Mouse (Mus musculus): Measurements from ENCODE around the gene Kcnj2. TPM values are rescaled to one million over a fixed set of nuclear protein-coding genes. Genes with fewer than 3 reads are reported as not detected.
A peak's percentile ranks its signal among the peaks of the same experiment; 100 is the strongest.

Kcnj2 gene
- polyA plus RNA-seq, 1 experiment from 2014 or later, result 1.5 TPM

- Histone ChIP-seq H3K4me1 (replicated peaks) (no peaks in the 10 kb centered on the region), H3K9me3 (no peaks in the 10 kb centered on the region), H3K9ac (no peak overlapping the region), H3K4me2 (replicated peaks) (no peak overlapping the region), H3K36me3 (no peaks in the 10 kb centered on the region), H3K27ac (no peak overlapping the region), H3K4me3 (replicated peaks) (no peak overlapping the region), H3K27me3 (replicated peaks) (no peaks in the 10 kb centered on the region)
- no peak for ATAC-seq
- 82% methylated on average over 5 of the region's 5 CpGs for WGBS
Observed at GRCm38 (mm10) chr11:111096612-111097011, 30.6 kb downstream of the Kcnj2 start.

GRCm38 (mm10) chr11:111100131-111100530, 34.2 kb downstream of the Kcnj2 start:
- H3K36me3 ChIP-seq, result no peaks in the 10 kb centered on the region
- H3K4me1 ChIP-seq (replicated peaks), result no peaks in the 10 kb centered on the region
- no peak overlapping the region for H3K27ac ChIP-seq
- WGBS, result 88% methylated on average over 2 of the region's 2 CpGs
- no peak overlapping the region for H3K9ac ChIP-seq
- no peaks in the 10 kb centered on the region for H3K27me3 ChIP-seq (replicated peaks)
- no peak for ATAC-seq
- H3K4me2 ChIP-seq (replicated peaks), result no peak overlapping the region
- no peaks in the 10 kb centered on the region for H3K9me3 ChIP-seq
- H3K4me3 ChIP-seq (replicated peaks), result no peak overlapping the region

GRCm38 (mm10) chr11:111100651-111101050, 34.7 kb downstream of the Kcnj2 start:
- H3K27me3 ChIP-seq (replicated peaks), result no peaks in the 10 kb centered on the region
- ATAC-seq, result no peak
- no peaks in the 10 kb centered on the region for H3K9me3 ChIP-seq
- H3K4me2 ChIP-seq (replicated peaks), result no peak overlapping the region
- no peak overlapping the region for H3K27ac ChIP-seq
- no peak overlapping the region for H3K9ac ChIP-seq
- WGBS, result 87% methylated on average over 4 of the region's 4 CpGs
- H3K4me3 ChIP-seq (replicated peaks), result no peak overlapping the region
- H3K36me3 ChIP-seq, result no peaks in the 10 kb centered on the region
- H3K4me1 ChIP-seq (replicated peaks), result no peaks in the 10 kb centered on the region

GRCm38 (mm10) chr11:111101620-111102176, 35.7 kb downstream of the Kcnj2 start:
- Histone ChIP-seq H3K36me3 (no peaks in the 10 kb centered on the region), H3K27me3 (replicated peaks) (no peaks in the 10 kb centered on the region), H3K27ac (no peak overlapping the region), H3K9me3 (no peaks in the 10 kb centered on the region), H3K4me1 (replicated peaks) (no peaks in the 10 kb centered on the region), H3K4me2 (replicated peaks) (no peak overlapping the region), H3K9ac (no peak overlapping the region), H3K4me3 (replicated peaks) (no peak overlapping the region)
- ATAC-seq, result no peak
- WGBS, result 75% methylated on average over 9 of the region's 9 CpGs

GRCm38 (mm10) chr11:111104422-111104821, 38.5 kb downstream of the Kcnj2 start:
- H3K4me3 ChIP-seq (replicated peaks), result no peak overlapping the region
- H3K9ac ChIP-seq, result no peak overlapping the region
- WGBS, result 73% methylated on average over 2 of the region's 2 CpGs
- H3K4me1 ChIP-seq (replicated peaks), result no peaks in the 10 kb centered on the region
- no peaks in the 10 kb centered on the region for H3K9me3 ChIP-seq
- no peak overlapping the region for H3K27ac ChIP-seq
- H3K36me3 ChIP-seq, result no peaks in the 10 kb centered on the region
- no peak for ATAC-seq
- H3K4me2 ChIP-seq (replicated peaks), result no peak overlapping the region
- H3K27me3 ChIP-seq (replicated peaks), result no peaks in the 10 kb centered on the region

- Histone ChIP-seq H3K9ac (no peak overlapping the region), H3K36me3 (no peaks in the 10 kb centered on the region), H3K4me2 (replicated peaks) (no peak overlapping the region), H3K27ac (no peak overlapping the region), H3K4me3 (replicated peaks) (no peak overlapping the region), H3K4me1 (replicated peaks) (no peaks in the 10 kb centered on the region), H3K27me3 (replicated peaks) (no peaks in the 10 kb centered on the region), H3K9me3 (no peaks in the 10 kb centered on the region)
- WGBS, result 67% methylated on average over 9 of the region's 9 CpGs
- peak; percentile 91 for ATAC-seq
Observed at GRCm38 (mm10) chr11:111108130-111108529, 42.2 kb downstream of the Kcnj2 start.

- no peak overlapping the region for H3K4me3 ChIP-seq (replicated peaks)
- H3K4me1 ChIP-seq (replicated peaks), result no peaks in the 10 kb centered on the region
- no peak overlapping the region for H3K27ac ChIP-seq
- WGBS, result 79% methylated on average over 9 of the region's 9 CpGs
- H3K36me3 ChIP-seq, result no peaks in the 10 kb centered on the region
- H3K9me3 ChIP-seq, result no peaks in the 10 kb centered on the region
- no peak overlapping the region for H3K9ac ChIP-seq
- no peaks in the 10 kb centered on the region for H3K27me3 ChIP-seq (replicated peaks)
- H3K4me2 ChIP-seq (replicated peaks), result no peak overlapping the region
- ATAC-seq, result no peak
Observed at GRCm38 (mm10) chr11:111121514-111121913, 55.5 kb downstream of the Kcnj2 start.

- Histone ChIP-seq H3K4me1 (replicated peaks) (no peaks in the 10 kb centered on the region), H3K36me3 (no peaks in the 10 kb centered on the region), H3K4me2 (replicated peaks) (no peak overlapping the region), H3K27ac (no peak overlapping the region), H3K4me3 (replicated peaks) (no peak overlapping the region), H3K27me3 (replicated peaks) (no peaks in the 10 kb centered on the region), H3K9ac (no peak overlapping the region), H3K9me3 (no peaks in the 10 kb centered on the region)
- ATAC-seq, result peak; percentile 78
- WGBS, result 20% methylated on average over 4 of the region's 4 CpGs
Observed at GRCm38 (mm10) chr11:111123324-111123723, 57.4 kb downstream of the Kcnj2 start.

- Histone ChIP-seq H3K4me2 (replicated peaks) (no peak overlapping the region), H3K9ac (no peak overlapping the region), H3K27ac (no peak overlapping the region), H3K9me3 (no peaks in the 10 kb centered on the region), H3K4me3 (replicated peaks) (no peak overlapping the region), H3K27me3 (replicated peaks) (no peaks in the 10 kb centered on the region), H3K36me3 (no peaks in the 10 kb centered on the region), H3K4me1 (replicated peaks) (no peaks in the 10 kb centered on the region)
- 58% methylated on average over 5 of the region's 5 CpGs for WGBS
- ATAC-seq, result peak; percentile 77
Observed at GRCm38 (mm10) chr11:111125963-111126362, 60.0 kb downstream of the Kcnj2 start.

Other genes starting within 250 kb of the Kcnj2 start
- gene Kcnj16, start 98.1 kb upstream of the Kcnj2 start, polyA plus RNA-seq (2015; fragmentation: Nextera tagmentation; extraction: Ambion mirVana), result 0.14 TPM in 2 replicates